Mouse (Mus musculus) liver, postnatal 0 days (tissue): ENCODE results near the gene Tada3.

Experiments used
- CTCF ChIP-seq: sonication (generic); IDR thresholded peaks from 2 replicates; pipeline ENCODE4 v1.5.1; 2016; ENCODE audit warnings: antibody characterized with exemption, low read depth
- EP300 ChIP-seq: IDR thresholded peaks from 2 replicates; pipeline ENCODE4 v1.6.1; 2016; ENCODE audit warnings: antibody characterized with exemption, low read depth, mild to moderate bottlenecking

DNA sequence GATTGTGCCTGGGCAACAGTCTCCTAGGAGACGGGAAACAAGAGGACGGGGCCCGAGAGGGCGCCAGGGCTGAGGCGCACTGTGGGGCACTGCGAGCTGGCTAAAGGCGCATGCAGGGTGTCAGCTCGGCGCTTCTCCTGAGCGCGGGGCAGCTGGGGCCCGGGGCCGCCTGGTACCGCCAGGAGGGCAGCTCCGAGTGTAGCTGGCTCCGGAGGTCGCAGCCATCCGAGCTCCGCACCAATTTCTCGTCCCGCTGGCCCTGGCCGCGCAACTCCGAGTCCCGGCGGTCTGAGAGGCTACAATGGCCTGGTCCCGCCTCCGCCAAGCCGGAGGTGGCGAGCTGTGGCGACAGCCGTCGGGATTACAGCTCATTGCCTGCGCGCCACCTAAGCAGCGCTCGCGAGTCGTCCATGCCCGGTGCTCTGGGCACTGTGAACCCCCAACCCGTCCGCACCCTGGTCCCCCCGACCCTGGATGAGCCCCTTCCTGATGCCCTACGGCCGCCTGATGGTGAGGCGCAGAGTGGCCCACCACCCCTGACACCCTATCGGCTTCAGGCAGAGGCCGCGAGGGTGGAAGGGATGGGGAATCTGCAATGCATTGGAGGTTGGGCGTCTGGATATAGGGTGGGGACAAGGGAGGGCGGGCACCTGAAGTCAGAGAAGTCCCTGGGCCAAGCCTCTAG lies 14.8 kb upstream of the Tada3 start:
- TF ChIP-seq CTCF (no peak), EP300 (no peak)
